Mouse (Mus musculus) heart, embryonic 14.5 days (tissue): ENCODE measurements around the gene Neurl2. TPM values are rescaled to one million over a fixed set of nuclear protein-coding genes. Genes with fewer than 3 reads are reported as not detected.
"Not testable (repeated sequence)": the region's sequence is repeated elsewhere in the genome, so short reads cannot be mapped to it uniquely, and the experiment has no call there.

Experiments used
- ATAC-seq: fragments of 200-750 bp; cut with Nextera tagmentation; 2 replicates; pipeline ENCODE4 v1.8.0; 2017; ENCODE audit warnings: low read depth, moderate TSS enrichment; ENCODE audit not compliant: insufficient number of reproducible peaks, insufficient read depth, low FRiP score
- H3K27ac ChIP-seq, 2 experiments: fragments of 200-500 bp in 1 of 2; fragments of 300-500 bp in 1 of 2; sonication (generic) in 1 of 2; replicated peaks in 1 of 2; 2 replicates each; pipeline ENCODE4 v1.5.1; 2012 to 2014; ENCODE audit warnings: low read depth in 2 of 2, low read length in 2 of 2, control low read depth in 1 of 2, mild to moderate bottlenecking in 1 of 2, mixed read lengths in 1 of 2; ENCODE audit not compliant: control insufficient read depth in 1 of 2, insufficient read depth in 1 of 2
- H3K27me3 ChIP-seq: fragments of 300-500 bp; sonication (generic); 2 replicates; pipeline ENCODE4 v1.6.1; 2014; ENCODE audit warnings: mild to moderate bottlenecking, low read length, control low read depth; ENCODE audit not compliant: control insufficient read depth, insufficient read depth
- H3K36me3 ChIP-seq: fragments of 300-500 bp; sonication (generic); 2 replicates; pipeline ENCODE4 v1.6.1; 2014; ENCODE audit warnings: mild to moderate bottlenecking, control low read depth, low read length, mixed read lengths; ENCODE audit not compliant: control insufficient read depth, insufficient read depth
- H3K4me1 ChIP-seq, 2 experiments: fragments of 200-500 bp in 1 of 2; fragments of 300-500 bp in 1 of 2; sonication (generic) in 1 of 2; 2 replicates each; pipeline ENCODE4 v1.6.1; 2012 to 2014; ENCODE audit warnings: low read length in 2 of 2, control low read depth in 1 of 2, mixed read lengths in 1 of 2; ENCODE audit not compliant: control insufficient read depth in 2 of 2, insufficient read depth in 2 of 2
- H3K4me2 ChIP-seq: fragments of 300-500 bp; sonication (generic); 2 replicates; pipeline ENCODE4 v1.6.1; 2014; ENCODE audit warnings: mild to moderate bottlenecking, low read length
- H3K4me3 ChIP-seq, 2 experiments: fragments of 200-500 bp in 1 of 2; fragments of 300-500 bp in 1 of 2; sonication (generic) in 1 of 2; 2 replicates each; pipeline ENCODE4 v1.5.1; 2012 to 2014; ENCODE audit warnings: low read length in 2 of 2, mild to moderate bottlenecking in 2 of 2, control low read depth in 1 of 2, low read depth in 1 of 2, moderate library complexity in 1 of 2; ENCODE audit not compliant: control insufficient read depth in 1 of 2, insufficient read depth in 1 of 2
- H3K9ac ChIP-seq: fragments of 300-500 bp; sonication (generic); 2 replicates; pipeline ENCODE4 v1.6.1; 2014; ENCODE audit warnings: mild to moderate bottlenecking, low read length
- H3K9me3 ChIP-seq: fragments of 300-500 bp; sonication (generic); 2 replicates; pipeline ENCODE4 v1.6.1; 2016; ENCODE audit warnings: low read length, control low read depth; ENCODE audit not compliant: control insufficient read depth
- WGBS: fragments of 180-500 bp; shearing (Covaris S2); extraction: QIAGEN DNeasy Blood & Tissue Kit; methylation state at CpG from one replicate; pipeline ENCODE4 v1.1.7; 2014; 5-methylcytosine and 5-hydroxymethylcytosine counted together
- polyA plus RNA-seq: library from polyadenylated mRNA; unstranded; fragments of >200 nt; fragmentation: Nextera tagmentation; extraction: Ambion mirVana; gene quantifications from 2 replicates; pipeline ENCODE4 v1.2.1, GENCODE M21; 2014

Neurl2 gene
- polyA plus RNA-seq: 54.6 and 55.1 TPM in 2 replicates

DNA sequence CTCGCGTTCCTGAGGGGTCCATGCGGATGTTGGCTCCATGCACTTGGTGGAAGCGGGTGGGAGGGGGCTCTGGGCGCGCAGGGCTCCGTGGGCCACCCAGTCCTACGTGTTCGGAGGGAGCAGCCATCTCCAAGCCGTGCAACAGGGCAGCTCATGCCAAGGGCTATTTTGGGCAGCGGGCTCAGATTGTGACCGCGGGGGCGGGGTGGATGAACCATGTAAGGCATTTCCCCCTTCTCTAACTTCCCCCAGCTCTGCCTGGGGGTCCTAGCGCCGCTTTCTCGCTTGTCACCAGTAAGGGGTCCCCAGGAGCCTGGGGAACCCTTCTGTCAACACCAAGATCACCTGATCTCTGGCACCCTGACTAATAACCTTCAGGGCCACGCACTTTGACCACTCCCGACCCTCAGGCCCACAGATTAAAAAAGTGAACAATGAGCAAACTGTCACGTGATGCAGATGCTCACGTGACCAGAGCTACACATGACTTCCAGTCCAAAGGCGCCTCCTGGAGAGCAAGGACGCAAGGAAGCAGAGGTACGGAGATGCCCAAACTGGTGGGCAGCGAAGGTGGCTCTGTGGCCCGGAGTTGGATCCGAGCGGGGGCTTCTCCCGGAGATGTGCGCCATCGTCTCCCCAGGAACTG lies at the start of gene Neurl2:
Gene Neurl2, minus strand, starts transcription at position 143 of the 646 bp plus-strand sequence.
- peak within 1 kb of the TSS; percentile 69 to 75 for H3K4me3 ChIP-seq
- H3K4me1 ChIP-seq: peaks cover 9 to 29% of the 10 kb centered on the region in 2 experiments; a peak in 3 of 4 replicates
- ATAC-seq: peak; percentile 88
- H3K36me3 ChIP-seq: peaks cover 51% of the 10 kb centered on the region
- peak within 1 kb of the TSS; percentile 97 to 98 for H3K27ac ChIP-seq
- peak within 1 kb of the TSS; percentile 83 for H3K4me2 ChIP-seq
- peak within 1 kb of the TSS; percentile 90 for H3K9ac ChIP-seq
- 0% methylated on average over 31 of the region's 31 CpGs for WGBS
- H3K9me3 ChIP-seq: no peaks in the 10 kb centered on the region
- no peaks in the 10 kb centered on the region for H3K27me3 ChIP-seq

DNA sequence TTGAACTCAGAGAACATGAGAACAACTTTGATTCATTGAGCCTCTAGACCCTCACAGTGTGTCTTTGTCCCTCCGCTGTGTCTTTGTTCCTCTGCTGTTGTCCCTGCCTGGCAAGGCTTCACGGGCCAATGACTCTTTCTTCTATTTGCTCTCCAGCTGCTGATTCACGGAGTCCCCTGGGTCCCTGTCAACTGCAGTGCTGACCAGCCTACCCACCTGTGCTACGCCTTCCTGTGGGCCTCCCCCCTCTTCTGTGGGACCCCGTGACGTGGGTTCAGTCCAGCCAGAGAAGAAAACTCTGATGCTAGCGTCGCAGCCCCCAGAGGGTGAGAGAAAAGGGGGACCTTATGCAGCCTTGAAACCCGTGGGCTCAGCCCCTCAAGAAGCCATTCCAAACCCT lies 49.4 kb upstream of the Neurl2 start:
- ATAC-seq: no peak

DNA sequence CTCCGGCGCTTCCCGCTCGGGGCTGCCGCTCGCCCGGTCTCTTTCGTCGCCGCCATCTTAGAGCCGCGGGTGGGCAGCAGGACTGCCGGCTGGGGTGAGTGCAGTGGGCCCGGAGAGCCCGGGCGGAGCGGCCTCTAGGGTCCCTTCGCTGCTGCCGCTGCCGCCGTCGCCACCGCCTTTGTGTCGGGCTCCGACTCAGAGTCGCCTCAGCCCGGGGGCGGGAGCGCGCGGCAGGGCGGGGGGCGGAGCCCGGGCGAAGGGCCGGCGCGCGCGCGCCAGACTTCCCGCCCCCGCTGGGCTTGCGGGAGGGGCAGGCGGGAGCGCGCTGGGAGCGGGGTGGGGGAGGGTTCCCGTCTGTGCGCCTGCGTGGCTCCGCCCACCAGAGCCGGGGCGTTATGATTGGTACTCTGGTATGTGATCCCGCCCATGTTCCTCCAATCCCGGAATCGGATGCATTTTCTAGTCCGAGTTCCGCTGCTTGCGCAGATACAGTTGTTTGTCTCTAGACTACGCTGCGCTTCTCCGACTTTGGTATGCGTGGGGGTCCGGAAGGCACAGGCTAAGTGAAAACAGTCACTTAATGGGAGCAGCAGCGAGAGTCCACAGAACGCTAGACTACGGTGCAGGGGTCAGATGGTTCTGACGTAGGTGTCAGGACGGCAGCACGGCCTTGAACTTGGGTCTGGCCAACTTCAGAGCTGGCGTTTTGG lies 46.5 kb upstream of the Neurl2 start:
- ATAC-seq: peak; percentile 88
- Histone ChIP-seq H3K4me2 (peak overlapping the region; percentile 97), H3K4me3 (peak overlapping the region; percentile 95 to 99), H3K9me3 (no peaks in the 10 kb centered on the region), H3K27ac (peak overlapping the region; percentile 100), H3K9ac (peak overlapping the region; percentile 100), H3K27me3 (no peaks in the 10 kb centered on the region), H3K4me1 (peaks cover 5 to 9% of the 10 kb centered on the region in 2 experiments), H3K36me3 (peaks cover 29% of the 10 kb centered on the region)
- under 1% methylated on average over 65 of the region's 72 CpGs for WGBS

More for the DNA sequence above, 49.4 kb upstream of the Neurl2 start:
- H3K27me3 ChIP-seq: no peaks in the 10 kb centered on the region
- H3K4me2 ChIP-seq: no peak overlapping the region
- peaks cover 51% of the 10 kb centered on the region for H3K36me3 ChIP-seq
- H3K4me1 ChIP-seq: peaks cover 11 to 17% of the 10 kb centered on the region in 2 experiments
- no peak overlapping the region for H3K9ac ChIP-seq
- H3K4me3 ChIP-seq: no peak overlapping the region
- no peaks in the 10 kb centered on the region for H3K9me3 ChIP-seq
- 83% methylated on average over 9 of the region's 9 CpGs for WGBS
- H3K27ac ChIP-seq: no peak overlapping the region

DNA sequence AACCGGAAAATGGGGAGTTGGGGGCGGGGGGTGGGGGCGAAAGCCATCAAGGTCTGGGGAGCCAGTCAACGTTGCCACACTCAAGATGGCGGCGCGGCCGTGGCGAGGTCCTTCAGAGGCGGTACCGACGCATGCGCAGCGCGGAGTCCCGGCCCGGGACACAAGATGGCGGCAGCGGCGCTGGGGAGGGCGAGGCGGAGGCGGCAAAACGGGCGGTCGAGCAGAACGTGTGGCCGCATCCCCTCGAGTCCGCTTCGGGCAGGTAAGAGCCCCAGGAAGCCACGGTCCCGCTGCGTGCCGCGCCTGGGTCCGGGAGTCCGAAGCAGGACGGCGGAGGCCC lies 45.9 kb upstream of the Neurl2 start, which contains the start of gene Pcif1:
Gene Pcif1, plus strand, starts transcription at position 77 of the 340 bp plus-strand sequence.
- peak; percentile 81 for ATAC-seq
- H3K4me3 ChIP-seq: peak within 1 kb of the TSS; percentile 95 to 99
- 0% methylated on average over 33 of the region's 40 CpGs for WGBS

DNA sequence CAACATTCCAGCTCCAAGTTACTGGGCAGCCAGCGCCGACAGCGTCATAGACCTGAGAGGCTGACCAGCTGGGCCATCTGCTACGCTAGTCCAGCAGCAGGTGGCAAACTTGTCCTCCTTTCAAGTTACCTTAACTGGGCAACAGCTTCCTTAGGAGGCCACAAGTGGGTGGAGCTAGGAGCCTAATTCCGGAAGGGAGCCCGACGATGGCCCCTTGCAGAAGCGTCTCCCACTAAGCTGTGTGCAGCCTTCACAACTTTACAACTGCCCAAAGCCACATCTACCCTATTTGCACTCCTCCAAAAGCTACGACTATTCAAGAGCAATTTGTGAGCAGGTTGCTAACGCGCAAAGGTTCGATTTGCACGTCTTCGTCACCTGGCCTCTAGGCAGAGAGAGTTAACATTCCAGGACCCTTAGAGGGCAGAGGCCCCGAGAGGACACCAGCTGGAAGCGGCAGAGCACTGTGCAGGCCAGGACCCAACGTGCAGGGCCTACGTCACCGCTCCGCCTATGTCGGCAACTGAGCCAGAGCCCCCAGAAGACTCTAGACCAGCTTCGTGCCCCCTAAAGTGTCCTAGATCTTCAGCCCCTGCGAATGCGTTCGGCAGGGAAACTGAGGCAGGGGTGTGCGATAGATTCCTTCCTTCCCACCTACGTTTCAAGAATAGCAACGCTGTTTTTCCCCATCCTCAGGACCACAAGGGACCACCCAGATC lies 45.4 kb upstream of the Neurl2 start:
- H3K27ac ChIP-seq: peak overlapping the region; percentile 100
- H3K36me3 ChIP-seq: peaks cover 19% of the 10 kb centered on the region
- H3K4me1 ChIP-seq: peaks cover 14 to 20% of the 10 kb centered on the region in 2 experiments
- 3% methylated on average over 28 of the region's 28 CpGs for WGBS
- peak overlapping the region; percentile 97 for H3K4me2 ChIP-seq
- H3K9me3 ChIP-seq: no peaks in the 10 kb centered on the region
- ATAC-seq: peak; percentile 46
- H3K4me3 ChIP-seq: peak overlapping the region; percentile 95 to 99
- H3K27me3 ChIP-seq: no peaks in the 10 kb centered on the region
- peak overlapping the region; percentile 100 for H3K9ac ChIP-seq

More for the DNA sequence above, 45.9 kb upstream of the Neurl2 start, which contains the start of gene Pcif1:
- Histone ChIP-seq H3K9ac (peak within 1 kb of the TSS; percentile 100), H3K27ac (peak within 1 kb of the TSS; percentile 100), H3K9me3 (no peaks in the 10 kb centered on the region), H3K36me3 (peaks cover 24% of the 10 kb centered on the region), H3K27me3 (no peaks in the 10 kb centered on the region), H3K4me1 (peaks cover 10 to 14% of the 10 kb centered on the region in 2 experiments), H3K4me2 (peak within 1 kb of the TSS; percentile 97)

DNA sequence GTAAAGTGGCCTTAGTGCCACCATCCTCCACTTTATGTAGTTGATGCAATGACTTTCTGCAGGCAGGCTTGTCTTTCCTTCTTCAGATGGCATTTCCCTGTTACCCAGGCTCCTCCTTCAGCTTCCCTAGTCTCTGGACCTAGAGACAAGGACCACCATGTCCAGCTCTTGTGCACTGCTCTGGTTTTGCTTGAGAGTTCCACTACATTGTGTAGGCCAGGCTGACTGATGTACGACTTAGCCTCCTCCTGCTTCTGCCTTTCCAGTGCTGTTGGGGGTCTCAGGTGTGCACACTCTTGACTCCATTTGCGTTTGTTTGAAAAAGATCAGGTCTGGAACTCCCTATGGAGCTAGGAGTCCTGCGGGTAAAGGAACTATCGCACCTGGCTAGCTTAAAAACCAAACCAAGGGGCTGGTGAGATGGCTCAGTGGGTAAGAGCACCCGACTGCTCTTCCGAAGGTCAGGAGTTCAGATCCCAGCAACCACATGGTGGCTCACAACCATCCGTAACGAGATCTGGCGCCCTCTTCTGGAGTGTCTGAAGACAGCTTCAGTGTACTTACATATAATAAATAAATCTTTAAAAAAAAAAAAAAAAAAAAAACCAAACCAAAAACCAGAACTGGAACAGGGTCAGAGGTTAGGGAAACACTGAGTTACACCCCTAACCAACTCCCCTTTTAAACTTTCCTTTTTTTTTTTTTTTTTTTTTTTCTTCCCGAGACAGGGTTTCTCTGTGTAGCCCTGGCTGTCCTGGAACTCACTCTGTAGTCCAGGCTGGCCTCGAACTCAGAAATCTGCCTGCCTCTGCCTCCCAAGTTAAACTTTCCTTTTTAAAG lies 44.3 kb upstream of the Neurl2 start:
- H3K27me3 ChIP-seq, ATAC-seq, H3K36me3 ChIP-seq, H3K9me3 ChIP-seq: not testable (repeated sequence)
- Histone ChIP-seq H3K27ac (peak overlapping the region; percentile 100; a peak in 3 of 4 replicates), H3K4me3 (peak overlapping the region in 1 of 2 experiments; percentile 95; a peak in 2 of 4 replicates), H3K9ac (peak overlapping the region; percentile 100; the same call in 1 of the 2 replicates), H3K4me2 (peak overlapping the region; percentile 97), H3K4me1 (peaks cover 14 to 21% of the 10 kb centered on the region in 2 experiments)
- 76% methylated on average over 11 of the region's 11 CpGs for WGBS
